Mouse (Mus musculus): Measurements from ENCODE around the gene Ncoa3. TPM values are rescaled to one million over a fixed set of nuclear protein-coding genes. Genes with fewer than 3 reads are reported as not detected.

Gene Ncoa3
- polyA plus RNA-seq, 1 experiment from 2014 or later: 14.7 TPM

DNA sequence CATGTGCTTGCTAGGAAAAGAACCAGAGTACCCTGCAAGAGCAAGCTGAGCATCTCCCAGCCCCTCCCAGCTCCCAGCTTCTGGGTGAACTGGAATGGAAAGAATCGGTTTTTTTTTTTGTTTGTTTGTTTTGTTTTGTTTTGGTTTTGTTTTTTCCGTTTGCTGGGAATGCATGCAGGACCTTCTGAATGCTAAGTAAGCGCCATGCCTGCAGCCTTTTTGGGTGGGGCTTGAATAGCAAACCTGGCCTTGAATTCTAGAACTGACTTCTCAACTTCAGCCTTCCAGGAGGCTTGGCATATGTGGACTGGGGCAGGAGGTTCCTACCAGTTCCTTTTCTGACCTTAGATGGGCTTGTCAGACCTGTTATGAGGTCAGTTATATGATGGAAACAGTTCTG is 16.2 kb upstream of the Ncoa3 start:
- ATAC-seq (ENCODE audit: insufficient number of reproducible peaks, insufficient read depth, low FRiP score, low TSS enrichment, low read depth): no peak
- H3K9ac ChIP-seq: no peak overlapping the region
- no peaks in the 10 kb centered on the region for H3K27me3 ChIP-seq
- H3K9me3 ChIP-seq: no peaks in the 10 kb centered on the region
- no peaks in the 10 kb centered on the region for H3K36me3 ChIP-seq
- H3K27ac ChIP-seq: no peak overlapping the region
- 75% methylated on average over 3 of the region's 3 CpGs for WGBS
- no peak overlapping the region for H3K4me2 ChIP-seq
- H3K4me1 ChIP-seq: no peaks in the 10 kb centered on the region
- H3K4me3 ChIP-seq: no peak overlapping the region

DNA sequence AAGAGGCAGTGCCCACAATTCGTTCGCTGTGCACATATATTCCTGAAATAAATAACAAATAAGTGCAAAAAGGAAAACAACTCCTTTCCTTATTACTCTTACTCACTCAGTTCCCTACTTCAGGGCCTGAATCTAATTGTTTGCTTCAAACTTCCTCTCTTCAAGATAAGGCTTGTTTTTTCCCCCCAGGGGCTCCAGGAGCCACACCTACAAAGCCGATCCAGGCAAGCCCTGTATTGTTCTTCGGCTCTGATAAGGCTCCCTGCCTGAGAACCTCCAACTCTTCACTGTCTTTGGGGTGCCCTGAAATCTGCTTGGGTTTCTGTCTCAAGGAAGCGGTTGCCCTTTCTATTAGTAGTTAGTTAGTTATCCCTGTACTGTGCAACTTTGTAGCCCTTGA is 15.6 kb upstream of the Ncoa3 start:
- Histone ChIP-seq H3K27ac (peak overlapping the region; percentile 51; the same call in 1 of the 2 replicates), H3K4me2 (no peak overlapping the region), H3K4me3 (no peak overlapping the region), H3K9ac (no peak overlapping the region), H3K27me3 (no peaks in the 10 kb centered on the region), H3K9me3 (no peaks in the 10 kb centered on the region), H3K36me3 (no peaks in the 10 kb centered on the region), H3K4me1 (no peaks in the 10 kb centered on the region)
- ATAC-seq (ENCODE audit: insufficient number of reproducible peaks, insufficient read depth, low FRiP score, low TSS enrichment, low read depth): no peak
- 51% methylated on average over 5 of the region's 5 CpGs for WGBS

DNA sequence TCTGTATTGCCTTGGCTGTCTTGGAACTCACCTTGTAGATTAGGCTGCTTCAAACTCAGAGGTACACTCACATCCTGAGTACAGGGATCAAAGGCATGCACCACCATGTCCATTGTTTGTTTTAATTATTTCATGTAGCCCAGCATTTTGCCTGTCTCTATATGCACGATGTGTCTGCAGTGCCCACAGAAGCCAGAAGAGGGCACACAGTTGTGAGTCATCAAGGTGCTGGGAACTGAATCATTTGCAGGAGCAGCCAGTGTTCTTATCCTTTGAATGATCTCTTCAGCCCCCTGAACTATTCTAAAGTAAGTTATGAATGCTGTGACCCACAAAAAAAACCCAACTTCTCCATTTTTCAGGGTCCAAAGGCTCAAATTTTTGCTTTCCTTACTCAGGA is 14.3 kb upstream of the Ncoa3 start:
- Histone ChIP-seq H3K4me3 (no peak overlapping the region), H3K36me3 (no peaks in the 10 kb centered on the region), H3K27ac (no peak overlapping the region), H3K4me2 (no peak overlapping the region), H3K9me3 (no peaks in the 10 kb centered on the region), H3K9ac (no peak overlapping the region), H3K4me1 (no peaks in the 10 kb centered on the region), H3K27me3 (no peaks in the 10 kb centered on the region)
- no peak for ATAC-seq (ENCODE audit: insufficient number of reproducible peaks, insufficient read depth, low FRiP score, low TSS enrichment, low read depth)
- 98% methylated on average over 1 of the region's 1 CpGs for WGBS

DNA sequence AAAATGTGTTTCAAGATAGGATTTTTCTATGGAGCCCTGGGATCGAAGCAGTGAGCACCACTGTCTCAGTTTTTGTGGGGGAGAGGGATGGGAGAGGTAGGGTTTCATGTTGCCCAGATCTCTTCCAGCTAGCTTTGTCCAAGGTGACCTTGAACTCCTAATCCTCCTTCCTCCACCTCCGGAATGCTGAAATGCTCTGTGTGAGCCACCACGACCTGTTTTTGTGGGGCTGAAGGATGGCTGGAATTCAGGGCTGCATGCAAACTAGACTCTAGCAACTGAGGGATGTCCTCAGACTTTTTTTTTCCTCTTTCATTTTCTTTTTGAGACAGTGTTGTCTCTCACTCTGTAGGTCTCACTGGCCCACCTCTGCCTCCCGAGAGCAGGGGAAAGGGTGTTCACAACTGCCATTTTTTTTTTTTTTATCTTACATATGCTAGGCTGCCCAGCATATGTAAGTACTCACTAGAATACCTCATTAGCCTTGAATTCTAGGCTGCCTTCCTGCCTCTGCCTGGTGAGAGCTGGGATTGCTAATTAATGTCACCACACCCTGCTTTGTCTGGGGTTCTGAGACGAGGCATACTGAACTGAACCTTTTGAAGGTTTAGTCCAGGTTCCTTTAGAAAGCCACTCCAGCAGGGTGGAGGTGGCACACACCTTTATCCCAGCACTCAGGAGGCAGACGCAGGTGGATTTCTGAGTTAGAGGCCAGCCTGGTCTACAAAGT is 11.0 kb upstream of the Ncoa3 start:
- Histone ChIP-seq H3K27me3 (no peaks in the 10 kb centered on the region), H3K36me3 (no peaks in the 10 kb centered on the region), H3K4me2 (no peak overlapping the region), H3K27ac (no peak overlapping the region), H3K4me3 (no peak overlapping the region), H3K4me1 (no peaks in the 10 kb centered on the region), H3K9me3 (no peaks in the 10 kb centered on the region), H3K9ac (no peak overlapping the region)
- WGBS: 60% methylated on average over 6 of the region's 6 CpGs
- no peak for ATAC-seq (ENCODE audit: insufficient number of reproducible peaks, insufficient read depth, low FRiP score, low TSS enrichment, low read depth)

DNA sequence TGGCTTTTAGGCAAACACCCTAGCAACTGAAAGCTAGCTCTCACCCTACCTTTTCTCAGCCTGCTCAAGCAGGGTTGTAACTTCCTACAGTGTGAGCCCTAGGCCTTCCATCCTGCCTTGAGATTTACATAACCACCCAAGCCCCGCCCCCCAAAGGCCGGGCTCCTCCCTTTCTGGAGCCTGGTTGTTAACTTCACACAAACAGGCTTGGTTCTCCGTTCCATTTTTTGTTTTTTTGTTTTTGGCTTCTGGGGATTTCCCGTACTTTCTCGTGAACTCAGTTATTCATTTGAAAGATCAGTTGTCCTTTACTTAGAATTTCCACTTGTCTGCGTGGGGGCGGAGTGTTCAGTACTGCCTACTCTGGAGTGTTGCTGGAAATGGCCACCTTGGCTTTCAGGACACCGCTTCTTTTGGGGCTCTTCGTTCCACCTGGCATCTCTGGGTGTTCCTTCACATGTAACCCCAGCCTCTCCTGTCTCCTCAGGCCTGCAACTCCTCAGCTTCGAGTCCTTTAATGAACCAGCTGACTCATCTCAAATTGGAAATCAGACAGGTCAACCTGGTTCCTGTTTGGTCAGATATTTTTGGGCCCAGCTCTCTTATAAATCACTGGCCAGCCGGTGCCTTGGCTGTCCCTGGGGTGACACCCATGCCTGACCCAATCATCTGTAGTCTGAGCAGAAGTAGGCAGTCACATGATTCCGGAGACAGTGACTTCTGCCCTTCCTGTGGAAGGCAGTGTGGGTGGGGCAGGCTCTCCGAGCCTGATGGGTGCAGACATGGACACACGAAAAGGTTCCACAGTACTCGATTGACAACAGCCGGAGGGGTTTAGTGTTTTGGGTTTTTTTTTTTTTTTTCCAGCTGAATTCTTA is 9.7 kb upstream of the Ncoa3 start:
- peak overlapping the region; percentile 48 for H3K27ac ChIP-seq
- no peak overlapping the region for H3K4me3 ChIP-seq
- WGBS: 51% methylated on average over 16 of the region's 16 CpGs
- H3K36me3 ChIP-seq: no peaks in the 10 kb centered on the region
- no peak for ATAC-seq (ENCODE audit: insufficient number of reproducible peaks, insufficient read depth, low FRiP score, low TSS enrichment, low read depth)
- H3K9ac ChIP-seq: no peak overlapping the region
- peaks cover 5% of the 10 kb centered on the region; the same call in 1 of the 2 replicates for H3K4me1 ChIP-seq
- no peak overlapping the region for H3K4me2 ChIP-seq
- no peaks in the 10 kb centered on the region for H3K9me3 ChIP-seq
- no peaks in the 10 kb centered on the region for H3K27me3 ChIP-seq

DNA sequence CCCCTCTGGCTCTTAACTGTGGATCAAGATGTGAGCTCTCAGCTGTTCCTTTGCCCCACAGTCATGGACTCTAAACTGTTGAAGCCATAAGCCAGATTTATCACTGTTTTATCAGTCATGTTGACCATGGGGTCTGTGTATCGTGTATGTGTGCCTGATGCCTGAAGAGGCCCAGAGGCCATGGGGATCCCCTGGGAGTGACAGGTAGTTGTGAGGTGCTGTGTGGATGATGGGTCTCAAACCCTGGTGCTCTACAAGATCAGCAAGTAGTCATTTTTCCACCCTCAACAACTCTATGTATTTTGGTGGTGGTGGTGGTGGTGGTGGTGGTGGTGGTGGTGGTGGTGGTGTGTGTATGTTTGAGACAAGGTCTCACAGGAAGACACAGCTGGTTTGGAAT is 8.1 kb upstream of the Ncoa3 start:
- WGBS: 91% methylated on average over 1 of the region's 1 CpGs
- H3K36me3 ChIP-seq: no peaks in the 10 kb centered on the region
- no peak overlapping the region for H3K4me3 ChIP-seq
- ATAC-seq (ENCODE audit: insufficient number of reproducible peaks, insufficient read depth, low FRiP score, low TSS enrichment, low read depth): no peak
- peaks cover 5% of the 10 kb centered on the region; the same call in 1 of the 2 replicates for H3K4me1 ChIP-seq
- no peaks in the 10 kb centered on the region for H3K27me3 ChIP-seq
- no peak overlapping the region for H3K9ac ChIP-seq
- no peaks in the 10 kb centered on the region for H3K9me3 ChIP-seq
- H3K27ac ChIP-seq: no peak overlapping the region
- H3K4me2 ChIP-seq: no peak overlapping the region

DNA sequence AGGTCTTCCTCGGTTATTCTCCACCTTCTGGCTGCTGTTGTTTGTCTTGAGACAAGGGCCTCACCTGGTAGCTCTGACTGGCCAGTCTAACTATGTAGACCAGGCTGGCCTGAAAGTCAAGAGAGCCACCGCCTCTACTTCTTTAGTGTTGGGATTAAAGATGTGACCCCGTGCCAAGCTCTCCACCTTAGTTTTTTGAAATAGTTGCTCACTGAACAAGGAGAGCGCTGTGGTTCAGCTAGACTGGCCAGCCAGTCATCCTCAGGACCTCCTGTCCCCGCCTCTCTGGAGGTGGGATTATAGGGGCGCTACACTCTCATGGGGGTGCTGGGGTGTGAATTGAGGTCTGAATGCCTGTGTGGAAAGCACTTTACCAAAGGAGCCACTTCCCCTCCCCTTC is 7.5 kb upstream of the Ncoa3 start:
- Histone ChIP-seq H3K27ac (no peak overlapping the region), H3K9me3 (no peaks in the 10 kb centered on the region), H3K9ac (no peak overlapping the region), H3K4me1 (peaks cover 5% of the 10 kb centered on the region; the same call in 1 of the 2 replicates), H3K27me3 (no peaks in the 10 kb centered on the region), H3K36me3 (no peaks in the 10 kb centered on the region), H3K4me3 (no peak overlapping the region), H3K4me2 (no peak overlapping the region)
- ATAC-seq (ENCODE audit: insufficient number of reproducible peaks, insufficient read depth, low FRiP score, low TSS enrichment, low read depth): no peak
- 90% methylated on average over 6 of the region's 6 CpGs for WGBS

DNA sequence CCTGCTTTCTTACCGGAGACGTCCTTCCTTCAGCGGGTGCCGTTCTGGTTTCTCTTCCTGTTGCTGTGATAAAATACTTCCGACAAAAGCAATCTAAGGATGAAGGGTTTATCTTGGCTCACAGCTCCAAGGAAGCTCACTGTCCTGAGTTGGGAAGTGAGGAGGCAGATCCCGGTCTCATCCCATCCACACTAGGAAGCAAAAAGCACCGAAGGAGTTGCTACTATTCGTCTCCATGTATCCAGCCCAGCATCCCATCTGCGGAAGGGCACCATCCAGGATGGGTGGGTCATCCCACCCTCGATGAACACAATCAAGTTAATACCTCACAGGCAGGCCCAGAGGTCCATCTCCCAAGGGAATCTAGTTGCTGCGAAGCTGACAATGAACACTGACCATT is 6.9 kb upstream of the Ncoa3 start:
- Histone ChIP-seq H3K9ac (no peak overlapping the region), H3K9me3 (no peaks in the 10 kb centered on the region), H3K27me3 (no peaks in the 10 kb centered on the region), H3K4me1 (peaks cover 5% of the 10 kb centered on the region; the same call in 1 of the 2 replicates), H3K4me2 (no peak overlapping the region), H3K36me3 (no peaks in the 10 kb centered on the region), H3K4me3 (no peak overlapping the region), H3K27ac (no peak overlapping the region)
- ATAC-seq (ENCODE audit: insufficient number of reproducible peaks, insufficient read depth, low FRiP score, low TSS enrichment, low read depth): no peak
- WGBS: 90% methylated on average over 11 of the region's 11 CpGs

DNA sequence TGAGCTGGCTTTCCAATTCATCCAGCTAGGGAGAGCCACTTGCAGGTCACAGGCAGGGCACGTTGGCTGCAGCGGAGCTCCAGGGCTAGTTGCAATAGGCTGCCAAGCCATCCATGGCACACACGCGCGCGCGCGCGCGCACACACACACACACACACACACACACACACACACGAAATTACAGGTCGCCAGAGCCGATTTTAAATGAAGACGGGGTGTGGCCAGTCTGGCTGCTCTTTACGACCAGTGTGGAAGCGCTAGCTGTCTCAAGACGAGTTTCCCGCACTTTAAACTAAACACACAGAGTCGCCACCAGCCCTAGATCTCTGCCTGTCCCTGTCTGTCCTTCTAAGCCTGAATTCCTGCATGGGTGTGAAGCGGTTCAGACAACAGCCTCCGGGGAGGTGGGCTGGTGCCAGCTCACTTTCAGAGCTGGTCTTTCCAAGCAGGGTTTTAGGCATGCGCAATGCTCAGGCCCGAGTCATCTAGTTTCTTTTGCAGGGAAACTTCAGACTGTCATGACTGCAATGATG is 5.4 kb upstream of the Ncoa3 start:
- Histone ChIP-seq H3K4me1 (peaks cover 5% of the 10 kb centered on the region; the same call in 1 of the 2 replicates), H3K4me3 (peak overlapping the region; percentile 49), H3K27me3 (no peaks in the 10 kb centered on the region), H3K27ac (peak overlapping the region; percentile 95), H3K4me2 (peak overlapping the region; percentile 72), H3K9ac (peak overlapping the region; percentile 68), H3K9me3 (no peaks in the 10 kb centered on the region), H3K36me3 (no peaks in the 10 kb centered on the region)
- ATAC-seq (ENCODE audit: insufficient number of reproducible peaks, insufficient read depth, low FRiP score, low TSS enrichment, low read depth): peak; percentile 60
- WGBS: 1% methylated on average over 23 of the region's 23 CpGs

DNA sequence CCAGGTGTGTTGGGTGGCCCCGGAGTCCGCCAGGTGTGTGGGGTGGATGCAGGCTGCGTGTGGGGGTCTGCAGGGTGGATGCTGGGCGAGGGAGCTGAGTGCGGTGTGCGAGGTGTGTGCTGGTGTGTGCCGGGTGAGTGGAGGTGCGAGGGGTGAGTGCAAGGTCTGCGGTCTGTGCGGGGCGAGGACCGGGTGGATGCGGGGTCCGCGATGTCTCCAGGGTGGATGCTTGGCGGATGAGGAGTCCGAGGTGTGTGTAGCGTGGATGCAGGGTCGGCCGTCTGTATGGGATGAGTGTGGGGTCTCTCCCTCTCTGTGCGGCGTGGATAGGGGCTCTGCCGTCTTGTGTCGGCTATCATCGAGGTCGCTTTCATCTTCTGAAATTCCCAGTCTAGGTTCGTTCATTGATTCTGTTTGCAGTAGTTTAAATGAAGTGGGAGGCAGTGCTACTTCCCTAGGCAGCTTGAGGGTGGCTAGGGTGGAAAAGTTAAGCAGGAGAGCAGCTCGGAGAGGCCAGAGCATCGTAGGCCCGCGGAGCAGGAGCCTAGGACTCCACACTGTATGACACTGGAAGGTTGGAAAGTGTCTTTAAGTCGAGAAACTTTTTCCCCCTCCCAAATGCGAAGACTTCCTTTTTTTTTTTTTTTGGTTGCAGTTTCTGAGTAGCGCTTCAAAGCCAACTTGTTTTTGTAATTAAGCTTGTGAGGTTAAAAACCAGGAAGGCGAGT is 901 bp downstream of the Ncoa3 start:
- Histone ChIP-seq H3K36me3 (no peaks in the 10 kb centered on the region), H3K4me2 (peak overlapping the region; percentile 96), H3K4me1 (peaks cover 14% of the 10 kb centered on the region), H3K27me3 (no peaks in the 10 kb centered on the region), H3K9ac (peak overlapping the region; percentile 95), H3K9me3 (no peaks in the 10 kb centered on the region), H3K27ac (peak overlapping the region; percentile 80), H3K4me3 (peak overlapping the region; percentile 96)
- WGBS: 2% methylated on average over 35 of the region's 35 CpGs
- peak; percentile 45; the same call in 1 of the 2 replicates for ATAC-seq (ENCODE audit: insufficient number of reproducible peaks, insufficient read depth, low FRiP score, low TSS enrichment, low read depth)

DNA sequence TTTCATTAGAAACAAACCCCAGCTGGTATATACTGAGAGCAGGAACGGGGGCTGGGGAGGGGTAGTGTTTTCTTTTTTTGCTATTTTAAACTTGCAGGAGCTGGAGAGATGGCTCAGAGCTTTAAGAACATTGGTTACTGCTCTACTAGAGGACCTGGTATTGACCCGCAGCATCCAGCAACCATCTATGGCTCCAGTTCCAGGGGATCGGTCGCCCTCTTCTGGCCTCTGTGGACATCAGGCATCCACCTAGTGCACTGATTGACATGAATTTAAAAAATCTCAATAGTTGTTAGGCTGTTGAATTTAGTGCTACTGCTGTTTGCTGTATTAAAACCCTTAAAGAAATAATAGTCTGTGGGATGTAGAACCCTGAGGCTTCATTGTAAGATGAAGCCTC is 1.9 kb downstream of the Ncoa3 start:
- H3K4me3 ChIP-seq: no peak overlapping the region
- H3K9ac ChIP-seq: no peak overlapping the region
- H3K27me3 ChIP-seq: no peaks in the 10 kb centered on the region
- 90% methylated on average over 4 of the region's 4 CpGs for WGBS
- H3K9me3 ChIP-seq: no peaks in the 10 kb centered on the region
- H3K4me1 ChIP-seq: peaks cover 24% of the 10 kb centered on the region
- H3K27ac ChIP-seq: no peak overlapping the region
- H3K36me3 ChIP-seq: no peaks in the 10 kb centered on the region
- no peak for ATAC-seq (ENCODE audit: insufficient number of reproducible peaks, insufficient read depth, low FRiP score, low TSS enrichment, low read depth)
- 0 out of 2 replicates have a peak overlapping the region, but pooled peaks have one; percentile 96 for H3K4me2 ChIP-seq

Measured in embryonic facial prominence, embryonic 13.5 days (tissue).